Mouse (Mus musculus): ENCODE data around the gene Tent5b.

Tent5b gene

DNA sequence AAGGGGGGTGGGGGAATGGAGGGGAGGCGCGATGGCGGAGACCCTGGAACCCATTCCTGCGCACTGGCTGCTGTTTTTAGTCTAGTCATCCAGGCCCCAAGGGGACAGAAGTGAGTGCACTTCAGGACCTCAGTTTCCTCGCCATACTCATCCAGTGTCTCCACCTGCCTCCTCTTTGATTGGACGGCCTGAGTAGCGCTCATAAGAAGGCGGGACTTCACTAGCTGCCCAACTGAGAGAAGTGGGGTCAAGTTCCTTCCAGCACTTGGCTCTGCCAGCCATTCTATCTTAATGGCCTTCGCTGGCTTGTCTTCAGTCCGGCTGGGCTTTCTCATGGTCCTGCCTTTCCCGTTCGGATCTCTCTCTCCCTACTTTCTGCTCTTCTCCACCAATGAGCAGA is 10.8 kb upstream of the Tent5b start:
- no peak for DNase-seq (ENCODE audit: low spot score in 2 of 2)

DNA sequence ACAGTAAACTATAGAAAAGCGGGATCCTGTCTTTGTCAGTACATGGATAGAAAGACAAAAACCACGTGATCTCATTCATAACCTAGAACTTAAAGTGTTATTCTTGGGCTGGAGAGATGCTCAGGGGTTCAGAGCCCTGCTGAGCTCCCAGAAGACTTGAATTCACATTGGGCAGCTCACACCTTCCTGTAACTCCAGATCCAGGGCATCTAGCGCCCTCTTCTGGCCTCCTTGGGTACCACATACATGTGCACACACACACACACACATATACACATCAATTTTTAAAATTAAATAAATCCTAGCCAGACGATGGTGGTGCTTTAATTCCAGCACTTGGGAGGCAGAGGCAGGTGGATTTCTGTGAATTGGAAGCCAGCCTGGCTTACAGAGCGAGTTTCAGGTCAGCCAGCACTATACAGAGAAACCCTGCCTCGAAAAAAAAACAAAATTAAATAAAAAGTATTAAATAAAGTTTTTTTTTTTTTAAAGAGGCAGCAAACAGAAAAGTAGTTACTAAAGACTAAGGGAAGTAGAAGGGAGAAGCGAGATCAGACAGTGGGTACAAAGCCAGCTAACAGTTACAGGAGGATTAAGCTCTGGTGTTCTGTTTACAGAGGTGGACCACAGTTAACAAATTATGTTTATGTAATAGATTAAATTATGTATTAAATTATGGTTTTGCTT is 8.7 kb upstream of the Tent5b start:
- no peak for DNase-seq (ENCODE audit: low spot score in 2 of 2)

DNA sequence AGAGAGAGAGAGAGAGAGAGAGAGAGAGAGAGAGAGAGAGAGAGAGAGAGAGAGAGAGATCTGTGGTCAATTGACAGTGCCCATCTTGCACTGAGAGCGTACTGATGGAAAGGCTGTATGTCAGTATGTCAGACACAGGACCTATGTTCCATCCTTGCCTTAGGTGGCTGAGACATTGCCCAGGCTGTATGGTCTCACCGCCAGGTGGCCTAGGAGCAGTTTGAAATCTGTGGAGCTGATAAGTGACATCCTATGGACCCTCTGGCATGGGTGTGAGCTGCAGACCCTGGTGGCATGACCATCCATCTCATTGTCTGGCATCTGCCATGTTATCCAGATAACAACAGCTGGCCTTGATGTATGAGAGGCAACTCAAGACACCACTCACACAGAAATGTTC is 6.1 kb upstream of the Tent5b start:
- DNase-seq (ENCODE audit: low spot score in 2 of 2) = no peak

DNA sequence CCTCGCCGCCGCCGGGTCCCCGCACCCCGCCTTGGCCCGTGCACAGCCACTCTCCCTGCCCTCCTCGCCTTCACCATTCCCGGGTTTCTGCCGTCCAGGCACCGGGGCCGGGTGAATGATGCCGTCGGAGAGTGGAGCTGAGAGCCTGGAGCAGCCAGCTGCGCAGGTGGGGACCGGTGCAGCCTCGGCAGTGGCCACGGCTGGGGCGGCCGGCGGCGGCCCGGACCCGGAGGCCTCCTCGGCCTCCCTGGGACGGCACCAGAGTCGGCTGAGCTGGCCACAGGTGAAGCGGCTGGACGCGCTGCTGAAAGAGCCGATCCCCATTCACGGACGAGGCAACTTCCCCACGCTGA is 229 bp downstream of the Tent5b start:
- no peak for DNase-seq (ENCODE audit: low spot score in 2 of 2)

DNA sequence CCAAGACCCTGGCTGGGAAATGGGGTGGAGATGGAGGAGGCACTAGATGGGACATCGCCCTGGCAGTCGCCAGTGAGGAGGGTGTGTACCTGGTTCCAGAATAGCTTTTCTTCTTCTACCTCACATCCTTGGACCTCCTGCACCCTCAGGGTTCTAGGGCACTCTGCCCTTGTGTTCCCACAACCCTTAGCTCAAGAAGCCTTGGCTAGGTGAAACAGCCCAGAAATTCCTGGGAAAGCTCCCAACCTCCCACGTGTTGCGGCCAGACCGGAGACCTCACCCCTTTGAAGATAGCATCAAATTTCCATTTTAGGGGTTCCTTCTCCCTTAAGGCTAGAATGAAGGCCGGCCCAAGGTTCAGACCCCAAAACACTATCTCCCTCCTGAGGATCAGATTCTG is 822 bp downstream of the Tent5b start:
- no peak for DNase-seq (ENCODE audit: low spot score in 2 of 2)

DNA sequence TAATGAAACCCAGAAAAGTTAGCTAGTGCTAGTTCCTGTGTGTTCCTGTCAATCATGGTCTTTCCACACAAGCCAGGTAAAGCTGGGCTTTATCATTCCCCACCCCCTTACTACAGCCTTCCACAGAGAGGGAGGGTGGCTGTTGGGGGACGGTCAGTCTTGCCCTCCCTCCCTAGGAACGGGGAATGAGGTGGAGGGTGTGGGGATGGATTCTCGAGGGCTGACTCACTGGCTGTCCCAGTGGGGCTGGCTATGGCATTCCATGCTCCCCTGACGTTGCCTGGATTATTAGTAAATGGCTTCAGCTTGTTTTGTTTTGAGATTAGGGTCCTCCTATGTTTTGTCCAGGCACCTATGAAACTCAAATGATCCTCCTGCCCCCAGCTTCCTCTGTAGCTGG is 1.6 kb downstream of the Tent5b start:
- no peak for DNase-seq (ENCODE audit: low spot score in 2 of 2)

DNA sequence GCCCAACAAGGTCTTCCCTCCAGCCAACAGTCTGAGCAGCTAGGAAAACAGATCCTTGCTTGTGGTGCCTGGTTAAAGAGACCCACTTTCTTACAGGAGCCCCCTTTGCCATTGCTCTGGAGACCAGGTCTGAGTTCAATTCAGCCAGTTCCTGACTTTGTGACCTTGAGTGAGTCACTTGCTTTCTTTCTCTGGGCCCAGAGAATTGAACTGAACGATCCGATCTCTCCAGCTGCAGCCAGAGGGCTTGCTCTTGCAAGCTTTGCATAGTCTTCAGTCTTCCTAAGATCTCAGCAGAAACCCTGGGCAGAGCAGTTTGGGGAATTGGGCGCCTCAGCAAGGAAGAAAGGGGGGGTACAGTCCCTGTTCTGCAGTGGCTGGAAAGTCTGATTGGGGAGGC is 2.5 kb downstream of the Tent5b start:
- no peak for DNase-seq (ENCODE audit: low spot score in 2 of 2)

DNA sequence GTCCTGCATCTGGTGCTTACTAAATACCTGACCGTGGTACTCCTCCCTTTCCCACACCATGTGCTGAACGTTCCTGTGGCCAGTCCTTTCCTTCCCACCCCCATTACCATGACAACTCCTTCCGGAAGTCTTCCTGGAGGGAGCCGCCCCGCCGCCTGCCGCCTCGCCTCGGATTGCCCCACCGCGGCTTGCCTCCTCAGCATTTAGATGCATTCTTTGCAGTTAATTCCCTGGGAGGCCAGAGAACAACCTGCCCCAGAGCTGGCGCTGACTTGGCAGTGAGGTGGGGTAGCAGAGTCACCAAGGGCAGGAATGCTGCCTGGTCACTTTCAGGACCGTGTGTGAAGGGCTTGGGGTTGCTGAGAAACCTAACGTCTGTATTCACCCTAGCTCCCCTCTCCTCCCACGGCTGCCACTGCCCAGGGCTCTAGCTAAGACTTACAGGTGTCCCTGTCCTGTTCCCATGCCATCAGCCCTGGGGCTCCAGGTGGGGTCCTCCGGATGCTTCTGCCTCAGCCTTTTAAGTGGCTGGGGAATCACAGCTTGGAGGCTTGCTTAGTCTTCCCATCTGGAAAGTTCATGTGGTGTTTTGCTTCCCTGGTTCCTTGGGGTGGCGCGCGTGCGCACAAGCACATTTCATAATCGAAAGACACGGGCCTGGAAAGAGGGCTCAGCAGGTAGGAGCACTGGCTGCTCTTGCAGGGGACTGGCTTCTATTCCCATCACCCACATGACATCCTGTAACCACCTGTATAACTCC is 4.5 kb downstream of the Tent5b start:
- DNase-seq (ENCODE audit: low spot score in 2 of 2) = peak in 1 of 2 experiments; percentile 37

DNA sequence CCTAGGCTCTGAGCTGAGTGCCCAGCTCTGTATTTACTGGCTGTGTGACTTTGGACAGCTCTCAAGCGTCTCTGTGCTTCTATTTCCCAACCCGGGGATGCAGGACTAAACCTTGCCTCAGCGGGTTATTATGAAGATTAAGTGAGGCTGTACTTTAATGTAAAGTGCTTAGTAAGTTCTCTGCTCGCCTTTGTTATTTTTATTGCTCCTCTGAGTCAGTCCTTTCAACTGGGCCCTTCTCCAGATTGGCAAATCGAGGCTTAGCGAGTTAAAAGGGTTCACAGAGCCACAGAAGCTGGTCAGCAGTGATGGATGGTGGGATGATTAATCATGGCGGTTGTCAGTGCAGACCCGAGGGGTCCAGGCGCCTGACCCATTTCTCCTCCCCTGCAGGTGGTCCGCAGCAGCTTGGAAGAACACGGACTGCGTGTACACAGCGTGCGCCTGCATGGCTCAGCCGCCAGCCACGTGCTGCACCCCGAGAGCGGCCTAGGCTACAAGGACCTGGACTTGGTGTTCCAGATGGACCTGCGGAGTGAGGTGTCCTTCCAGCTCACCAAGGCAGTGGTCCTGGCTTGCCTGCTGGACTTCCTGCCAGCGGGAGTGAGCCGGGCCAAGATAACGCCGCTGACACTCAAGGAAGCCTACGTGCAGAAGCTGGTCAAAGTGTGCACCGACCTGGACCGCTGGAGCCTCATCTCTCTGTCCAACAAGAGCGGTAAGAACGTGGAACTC is 5.9 kb downstream of the Tent5b start:
- DNase-seq (ENCODE audit: low spot score in 2 of 2) = no peak

DNA sequence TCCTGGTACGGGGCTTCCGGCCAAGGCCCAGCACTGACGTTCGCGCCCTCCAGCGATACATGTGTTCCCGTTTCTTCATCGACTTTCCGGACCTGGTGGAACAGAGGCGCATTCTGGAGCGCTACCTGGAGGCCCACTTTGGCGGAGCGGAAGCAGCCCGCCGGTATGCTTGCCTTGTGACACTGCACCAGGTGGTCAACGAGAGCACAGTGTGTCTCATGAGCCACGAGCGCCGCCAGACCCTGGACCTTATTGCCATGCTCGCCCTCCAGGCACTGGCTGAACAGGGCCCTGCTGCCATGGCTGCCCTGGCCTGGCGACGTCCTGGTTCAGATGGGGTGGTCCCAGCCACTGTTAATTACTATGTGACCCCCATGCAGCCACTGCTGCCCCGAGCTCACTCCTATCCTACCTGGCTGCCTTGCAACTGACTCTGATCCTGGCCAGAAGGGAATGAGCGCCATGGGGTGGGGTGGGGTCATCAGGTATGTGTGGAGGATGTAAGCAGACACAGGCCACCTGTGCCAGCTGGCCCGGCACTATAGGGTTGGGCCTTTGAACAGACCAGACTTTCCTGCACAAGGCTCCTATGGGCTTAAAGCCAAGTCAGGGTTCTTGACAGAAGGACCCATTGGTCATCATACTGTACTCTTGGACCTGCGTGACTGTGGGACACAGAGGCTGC is 6.9 kb downstream of the Tent5b start:
- DNase-seq (ENCODE audit: low spot score in 2 of 2) = no peak

DNA sequence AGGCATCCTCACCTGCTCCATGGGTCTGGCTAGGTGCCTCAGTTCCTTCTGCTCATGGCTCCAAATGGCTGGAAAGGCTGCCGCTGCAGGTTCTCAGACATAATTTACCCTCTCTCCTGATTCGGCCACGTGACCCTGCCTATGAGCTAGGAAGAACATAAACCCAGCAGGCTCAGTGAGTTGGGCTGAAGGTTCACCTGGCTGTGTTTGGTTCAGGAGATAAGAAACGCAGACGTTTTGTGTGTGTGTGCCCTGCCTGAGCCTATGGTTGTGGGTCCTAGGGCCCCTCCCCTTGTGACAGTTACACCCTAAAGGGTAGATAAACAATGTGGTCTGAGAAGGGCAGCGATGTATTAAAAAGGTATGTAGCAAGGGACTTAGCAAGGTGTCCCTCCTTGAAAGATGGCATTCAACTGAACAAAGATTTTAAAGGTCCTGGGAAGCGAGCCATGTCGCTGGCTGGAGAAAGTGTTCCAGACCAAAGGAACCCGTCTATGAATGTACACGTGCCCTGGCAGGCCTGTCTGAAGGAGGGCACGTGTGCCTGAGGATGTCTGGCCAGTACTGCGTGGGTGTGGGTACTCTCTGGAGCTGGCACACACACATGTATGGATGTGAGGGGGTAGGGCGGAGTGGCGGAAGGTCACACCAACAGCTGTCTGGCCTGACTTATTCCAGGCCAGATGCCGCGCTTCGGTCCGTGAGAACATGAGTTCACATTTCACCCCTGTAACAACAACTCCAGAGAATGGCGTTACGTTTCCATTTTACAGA is 8.9 kb downstream of the Tent5b start:
- DNase-seq (ENCODE audit: low spot score in 2 of 2) = no peak

DNA sequence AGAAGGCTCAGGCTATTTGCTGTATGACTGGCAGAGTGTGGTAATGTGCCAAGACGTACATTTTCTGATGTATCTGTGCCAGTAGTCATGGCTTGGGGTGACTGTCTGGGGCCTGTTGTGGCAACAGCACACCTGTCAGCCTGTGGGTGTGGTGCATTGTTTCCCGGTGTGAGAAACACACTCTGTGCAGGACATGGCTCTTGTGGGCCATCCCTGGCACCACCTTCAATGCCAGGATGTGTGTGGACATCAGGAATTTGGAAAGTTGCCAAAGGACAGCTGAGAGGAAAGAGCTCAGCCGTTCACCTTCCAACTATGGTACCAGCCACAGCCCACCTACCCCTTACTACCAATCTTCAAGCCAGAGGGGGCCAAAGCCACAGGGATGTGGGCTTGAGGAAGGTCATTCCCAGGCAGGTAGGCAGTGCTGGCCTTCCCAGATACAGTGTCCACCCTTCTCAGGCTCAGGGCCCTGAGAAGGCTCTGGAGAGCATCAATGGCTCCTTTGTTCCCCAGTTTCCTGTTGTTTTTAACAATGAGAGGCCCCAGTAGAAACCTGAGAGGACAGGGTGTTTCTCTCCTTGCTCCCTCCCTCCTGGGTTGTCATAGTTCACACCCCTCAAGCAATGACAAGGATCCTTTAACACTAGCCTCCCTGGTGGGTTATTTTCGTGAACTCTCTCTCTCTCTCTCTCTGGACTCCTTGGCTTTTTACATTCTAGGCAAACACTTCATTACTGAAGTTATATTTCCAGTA is 9.7 kb downstream of the Tent5b start:
- no peak for DNase-seq (ENCODE audit: low spot score in 2 of 2)

DNA sequence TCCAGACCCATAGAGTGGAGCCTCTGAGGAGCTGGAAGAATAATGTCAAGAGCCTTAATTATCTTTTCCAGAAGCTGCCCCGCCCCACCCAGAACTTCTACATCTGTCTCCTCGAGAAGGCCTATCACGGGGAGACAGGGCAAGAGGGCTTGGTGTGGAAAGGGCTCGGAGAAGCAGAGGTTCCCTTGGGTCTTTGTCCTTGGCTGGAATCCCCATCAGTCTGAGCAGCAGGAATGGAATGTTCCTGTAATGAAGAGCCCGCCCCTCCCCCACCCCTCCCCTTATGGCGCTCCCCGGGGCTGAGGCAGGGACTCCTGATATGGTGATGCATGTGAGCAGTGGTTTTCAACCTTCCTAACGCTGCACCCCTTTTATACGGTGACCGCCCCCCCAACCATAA is 11.9 kb downstream of the Tent5b start:
- no peak for DNase-seq (ENCODE audit: low spot score in 2 of 2)

DNA sequence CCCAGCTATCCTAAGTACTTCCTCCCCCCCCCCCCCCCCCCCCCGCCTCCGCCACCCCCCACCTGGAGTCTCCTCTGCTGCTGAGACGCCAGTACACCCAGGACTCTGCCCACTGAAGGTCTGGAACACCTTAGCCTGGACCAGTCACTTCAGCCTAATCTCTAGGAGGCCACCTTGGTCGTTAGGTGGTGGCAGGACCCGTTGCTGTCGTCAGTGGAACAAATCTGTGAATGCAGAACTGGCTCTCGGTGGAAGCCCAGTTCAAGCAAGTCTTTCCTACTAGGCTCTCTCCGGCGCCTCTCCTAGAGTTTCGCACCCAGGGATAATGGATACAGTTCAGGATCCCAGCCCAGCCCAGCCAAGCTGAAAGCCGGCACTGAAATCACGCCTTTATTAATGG is 14.0 kb downstream of the Tent5b start:
- DNase-seq (ENCODE audit: low spot score in 2 of 2) = no peak

DNA sequence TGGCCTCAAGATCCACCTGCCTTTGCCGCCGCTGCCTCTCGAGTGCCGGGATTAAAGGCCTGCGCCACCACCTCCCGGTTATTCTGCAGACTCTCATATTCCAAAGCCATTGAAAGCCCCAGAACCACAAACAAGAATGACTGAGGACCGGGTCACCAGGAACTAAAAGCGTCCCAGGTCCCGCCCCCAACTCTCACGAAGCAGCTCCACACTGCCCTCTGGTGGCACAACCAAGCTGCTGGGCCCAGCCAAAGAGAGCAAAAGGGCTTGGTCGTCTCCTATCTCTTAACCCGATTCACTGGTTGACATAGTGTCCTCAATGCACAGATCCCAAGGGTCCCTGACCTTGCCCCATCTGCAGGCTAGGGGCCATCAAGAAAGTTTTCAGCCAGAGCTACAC is 14.5 kb downstream of the Tent5b start:
- peak; percentile 85 to 88 for DNase-seq (ENCODE audit: low spot score in 2 of 2)

DNA sequence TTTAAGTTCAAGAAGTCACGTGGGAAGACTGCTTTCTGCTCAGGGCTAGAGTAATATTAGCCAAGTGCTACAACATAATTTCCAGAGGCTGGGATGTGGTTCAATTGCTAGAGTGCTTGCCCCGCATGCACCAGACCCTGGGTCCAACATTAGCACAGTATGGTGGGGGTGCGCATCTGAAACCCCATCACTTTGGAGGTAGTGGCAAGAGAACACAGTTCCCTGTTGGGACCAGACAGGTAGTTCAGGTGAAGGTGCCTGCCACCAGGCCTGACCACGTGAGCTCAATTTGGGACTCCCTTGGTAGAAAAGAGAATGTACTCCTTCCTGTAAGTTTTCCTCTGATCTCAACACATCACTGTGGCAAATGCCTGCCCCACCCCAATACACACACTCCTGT is 14.9 kb downstream of the Tent5b start:
- DNase-seq (ENCODE audit: low spot score in 2 of 2) = no peak

DNA sequence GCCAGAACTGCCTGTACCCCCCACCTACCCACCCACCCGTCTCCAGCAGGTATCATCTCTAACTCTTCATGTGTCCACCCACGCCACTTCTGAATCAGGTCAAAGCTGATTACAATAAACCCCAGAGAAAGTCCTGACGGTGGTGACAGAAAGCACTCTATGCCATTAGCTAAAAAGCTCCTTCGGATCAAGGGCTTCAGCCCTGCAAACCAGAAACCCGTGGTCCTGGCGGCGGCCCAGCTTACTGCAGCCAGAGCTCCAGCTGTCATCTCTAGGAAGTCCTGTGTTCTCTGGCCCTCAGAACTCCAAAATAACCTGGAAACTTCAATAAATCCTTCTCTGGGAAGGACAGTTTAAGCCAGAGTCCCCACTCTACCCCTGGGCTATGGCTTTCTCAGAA is 15.8 kb downstream of the Tent5b start:
- DNase-seq (ENCODE audit: low spot score in 2 of 2) = no peak

DNA sequence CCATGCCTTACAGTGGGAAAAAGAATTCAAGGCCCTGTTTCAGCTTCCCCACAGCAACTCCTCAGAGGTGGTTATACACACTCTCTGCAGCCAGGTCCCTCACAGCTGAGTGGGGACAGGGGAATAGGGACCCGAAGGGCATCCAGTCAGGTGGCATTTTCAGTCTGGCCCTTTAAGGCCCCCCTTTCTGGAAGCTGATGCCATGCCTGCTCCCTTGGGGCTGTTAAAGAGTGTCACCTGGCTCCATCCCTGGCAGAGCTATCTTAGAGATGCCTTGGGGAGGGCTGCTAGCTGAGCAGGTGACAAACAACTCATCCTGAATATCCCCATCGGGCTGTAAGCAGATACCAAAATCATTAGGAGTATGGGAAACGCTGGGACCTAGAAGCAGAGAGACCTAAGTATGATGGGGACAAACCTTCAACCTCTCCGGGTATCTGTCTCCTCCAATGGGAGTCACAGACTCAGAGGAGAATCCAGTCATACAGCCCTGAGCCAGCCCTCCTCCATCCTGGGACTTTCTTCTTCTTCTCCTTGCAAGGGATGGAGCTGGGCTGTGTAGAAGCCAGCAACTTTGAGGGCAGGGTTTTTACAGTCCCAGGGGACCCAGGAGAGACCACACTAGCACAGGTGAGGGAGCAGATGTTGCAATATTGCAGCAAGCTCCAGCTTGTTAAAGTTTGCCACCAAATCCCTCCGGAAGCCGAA is 17.0 kb downstream of the Tent5b start:
- no peak for DNase-seq (ENCODE audit: low spot score in 2 of 2)

DNA sequence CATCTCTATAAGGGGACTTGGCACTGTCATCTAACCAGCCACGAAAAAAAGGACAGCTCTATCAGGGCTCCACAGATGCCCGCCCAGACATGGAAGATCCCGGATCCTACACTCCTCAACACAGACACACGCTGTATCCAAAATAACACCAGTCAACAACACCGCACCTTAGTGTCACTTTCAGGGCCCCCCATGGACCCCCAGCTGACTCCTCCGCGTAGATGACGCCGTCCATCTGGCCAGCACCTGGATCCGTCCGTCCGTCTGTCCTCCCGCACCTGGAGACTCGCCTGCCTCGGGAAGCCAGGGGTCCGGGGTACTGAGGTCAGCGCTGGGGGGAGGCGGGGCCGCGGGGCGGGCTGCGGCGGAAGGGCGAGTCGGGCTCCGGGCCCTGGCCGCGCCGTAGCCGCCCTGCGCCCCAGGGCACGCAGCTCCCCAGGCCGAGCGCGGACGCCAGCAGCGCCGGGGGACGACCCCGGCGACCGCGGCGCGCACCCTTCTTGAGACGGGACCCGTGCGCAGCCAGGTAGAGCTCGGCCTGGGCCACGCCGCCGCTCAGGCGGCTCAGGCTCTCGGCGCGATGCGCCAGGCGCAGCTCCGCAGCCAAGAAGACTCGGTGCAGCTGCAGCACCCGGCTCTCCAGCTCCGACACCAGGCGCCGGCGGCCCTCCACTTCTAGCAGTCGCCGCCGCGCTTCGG is 17.7 kb downstream of the Tent5b start:
- DNase-seq (ENCODE audit: low spot score in 2 of 2) = no peak
